Mouse (Mus musculus): ENCODE measurements around the gene Rangap1. TPM values are rescaled to one million over a fixed set of nuclear protein-coding genes. Genes with fewer than 3 reads are reported as not detected.
"Not testable (repeated sequence)": the region's sequence is repeated elsewhere in the genome, so short reads cannot be mapped to it uniquely, and the experiment has no call there.

The Rangap1 gene
- polyA plus RNA-seq, 1 experiment from 2014 or later = 73.7 TPM

- H3K9ac ChIP-seq (ENCODE audit: low read depth, low read length) = no peak overlapping the region
- no peaks in the 10 kb centered on the region for H3K4me1 ChIP-seq (ENCODE audit: control insufficient read depth, insufficient read depth, low read length)
- peaks cover 6% of the 10 kb centered on the region; the same call in 1 of the 2 replicates for H3K36me3 ChIP-seq (ENCODE audit: control insufficient read depth, insufficient read depth, low read length)
- no peak overlapping the region for H3K4me3 ChIP-seq (ENCODE audit: low read depth, low read length)
- DNase-seq (ENCODE audit: low spot score) = no peak
- H3K27me3 ChIP-seq (replicated peaks; ENCODE audit: control insufficient read depth, insufficient read depth, low read length) = no peaks in the 10 kb centered on the region
- H3K4me2 ChIP-seq (ENCODE audit: low read depth, low read length) = no peak overlapping the region
- ATAC-seq (ENCODE audit: low read depth) = no peak
- H3K27ac ChIP-seq (replicated peaks; ENCODE audit: low read depth, low read length) = no peak overlapping the region
- no peaks in the 10 kb centered on the region for H3K9me3 ChIP-seq (ENCODE audit: control insufficient read depth, low read length)
- WGBS = 93% methylated on average over 3 of the region's 3 CpGs
Observed at GRCm38 (mm10) chr15:81759542-81759941, 14.2 kb upstream of the Rangap1 start.

GRCm38 (mm10) chr15:81758701-81759100, 13.4 kb upstream of the Rangap1 start:
- 89% methylated on average over 5 of the region's 5 CpGs for WGBS
- no peaks in the 10 kb centered on the region for H3K27me3 ChIP-seq (replicated peaks; ENCODE audit: control insufficient read depth, insufficient read depth, low read length)
- no peak overlapping the region for H3K27ac ChIP-seq (replicated peaks; ENCODE audit: low read depth, low read length)
- H3K9me3 ChIP-seq (ENCODE audit: control insufficient read depth, low read length) = no peaks in the 10 kb centered on the region
- ATAC-seq (ENCODE audit: low read depth) (no peak), DNase-seq (ENCODE audit: low spot score) (no peak)
- no peak overlapping the region for H3K9ac ChIP-seq (ENCODE audit: low read depth, low read length)
- no peak overlapping the region for H3K4me3 ChIP-seq (ENCODE audit: low read depth, low read length)
- no peak overlapping the region for H3K4me2 ChIP-seq (ENCODE audit: low read depth, low read length)
- peaks cover 6% of the 10 kb centered on the region; the same call in 1 of the 2 replicates for H3K36me3 ChIP-seq (ENCODE audit: control insufficient read depth, insufficient read depth, low read length)
- H3K4me1 ChIP-seq (ENCODE audit: control insufficient read depth, insufficient read depth, low read length) = no peaks in the 10 kb centered on the region

- H3K36me3 ChIP-seq (ENCODE audit: control insufficient read depth, insufficient read depth, low read length) = peaks cover 6% of the 10 kb centered on the region; the same call in 1 of the 2 replicates
- no peak overlapping the region for H3K4me3 ChIP-seq (ENCODE audit: low read depth, low read length)
Observed at GRCm38 (mm10) chr15:81753669-81754068, 8.3 kb upstream of the Rangap1 start.

GRCm38 (mm10) chr15:81749742-81750141, 4.4 kb upstream of the Rangap1 start:
- Histone ChIP-seq H3K4me1 (ENCODE audit: control insufficient read depth, insufficient read depth, low read length) (peaks cover 3% of the 10 kb centered on the region; the same call in 1 of the 2 replicates), H3K9ac (ENCODE audit: low read depth, low read length) (no peak overlapping the region), H3K27me3 (replicated peaks; ENCODE audit: control insufficient read depth, insufficient read depth, low read length) (no peaks in the 10 kb centered on the region), H3K9me3 (ENCODE audit: control insufficient read depth, low read length) (no peaks in the 10 kb centered on the region), H3K36me3 (ENCODE audit: control insufficient read depth, insufficient read depth, low read length) (peaks cover 6% of the 10 kb centered on the region; the same call in 1 of the 2 replicates), H3K4me2 (ENCODE audit: low read depth, low read length) (no peak overlapping the region), H3K27ac (replicated peaks; ENCODE audit: low read depth, low read length) (no peak overlapping the region), H3K4me3 (ENCODE audit: low read depth, low read length) (no peak overlapping the region)
- ATAC-seq (ENCODE audit: low read depth) (no peak), DNase-seq (ENCODE audit: low spot score) (peak; percentile 8)
- WGBS = 58% methylated on average over 14 of the region's 14 CpGs

More at GRCm38 (mm10) chr15:81753669-81754068, 8.3 kb upstream of the Rangap1 start:
- ATAC-seq (ENCODE audit: low read depth) (no peak), DNase-seq (ENCODE audit: low spot score) (no peak)
- H3K9ac ChIP-seq (ENCODE audit: low read depth, low read length) = no peak overlapping the region
- WGBS = 95% methylated on average over 9 of the region's 9 CpGs
- no peaks in the 10 kb centered on the region for H3K27me3 ChIP-seq (replicated peaks; ENCODE audit: control insufficient read depth, insufficient read depth, low read length)
- H3K4me2 ChIP-seq (ENCODE audit: low read depth, low read length) = no peak overlapping the region
- no peaks in the 10 kb centered on the region for H3K4me1 ChIP-seq (ENCODE audit: control insufficient read depth, insufficient read depth, low read length)
- no peaks in the 10 kb centered on the region for H3K9me3 ChIP-seq (ENCODE audit: control insufficient read depth, low read length)
- H3K27ac ChIP-seq (replicated peaks; ENCODE audit: low read depth, low read length) = no peak overlapping the region

GRCm38 (mm10) chr15:81745601-81746114, 328 bp upstream of the Rangap1 start:
- peak; percentile 84 for ATAC-seq (ENCODE audit: low read depth)
- WGBS = under 1% methylated on average over 30 of the region's 33 CpGs
- DNase-seq (ENCODE audit: low spot score) = peak; percentile 79

GRCm38 (mm10) chr15:81742368-81742767, 3.0 kb downstream of the Rangap1 start:
- H3K27ac ChIP-seq (replicated peaks; ENCODE audit: low read depth, low read length); H3K27me3 ChIP-seq (replicated peaks; ENCODE audit: control insufficient read depth, insufficient read depth, low read length); H3K4me1 ChIP-seq (ENCODE audit: control insufficient read depth, insufficient read depth, low read length); H3K36me3 ChIP-seq (ENCODE audit: control insufficient read depth, insufficient read depth, low read length); H3K4me3 ChIP-seq (ENCODE audit: low read depth, low read length); H3K4me2 ChIP-seq (ENCODE audit: low read depth, low read length); H3K9me3 ChIP-seq (ENCODE audit: control insufficient read depth, low read length); ATAC-seq (ENCODE audit: low read depth); H3K9ac ChIP-seq (ENCODE audit: low read depth, low read length); DNase-seq (ENCODE audit: low spot score): not testable (repeated sequence)
- 25% methylated on average over 2 of the region's 2 CpGs for WGBS

More at GRCm38 (mm10) chr15:81745601-81746114, 328 bp upstream of the Rangap1 start:
- Histone ChIP-seq H3K9me3 (ENCODE audit: control insufficient read depth, low read length) (no peaks in the 10 kb centered on the region), H3K9ac (ENCODE audit: low read depth, low read length) (peak overlapping the region; percentile 83), H3K27me3 (replicated peaks; ENCODE audit: control insufficient read depth, insufficient read depth, low read length) (no peaks in the 10 kb centered on the region), H3K4me1 (ENCODE audit: control insufficient read depth, insufficient read depth, low read length) (peaks cover 6% of the 10 kb centered on the region; the same call in 1 of the 2 replicates), H3K4me2 (ENCODE audit: low read depth, low read length) (peak overlapping the region; percentile 79), H3K27ac (replicated peaks; ENCODE audit: low read depth, low read length) (peak overlapping the region; percentile 93), H3K36me3 (ENCODE audit: control insufficient read depth, insufficient read depth, low read length) (no peaks in the 10 kb centered on the region), H3K4me3 (ENCODE audit: low read depth, low read length) (peak overlapping the region; percentile 96)

- Histone ChIP-seq H3K4me2 (ENCODE audit: low read depth, low read length) (no peak overlapping the region), H3K27ac (replicated peaks; ENCODE audit: low read depth, low read length) (no peak overlapping the region), H3K9me3 (ENCODE audit: control insufficient read depth, low read length) (no peaks in the 10 kb centered on the region), H3K9ac (ENCODE audit: low read depth, low read length) (no peak overlapping the region), H3K27me3 (replicated peaks; ENCODE audit: control insufficient read depth, insufficient read depth, low read length) (no peaks in the 10 kb centered on the region), H3K4me3 (ENCODE audit: low read depth, low read length) (no peak overlapping the region), H3K36me3 (ENCODE audit: control insufficient read depth, insufficient read depth, low read length) (no peaks in the 10 kb centered on the region), H3K4me1 (ENCODE audit: control insufficient read depth, insufficient read depth, low read length) (0 out of 2 replicates have a peak, but pooled peaks cover 3% of the 10 kb centered on the region)
- ATAC-seq (ENCODE audit: low read depth) (no peak), DNase-seq (ENCODE audit: low spot score) (peak; percentile 42)
- WGBS = 4% methylated on average over 2 of the region's 2 CpGs
Observed at GRCm38 (mm10) chr15:81739924-81740323, 5.4 kb downstream of the Rangap1 start.

GRCm38 (mm10) chr15:81739296-81739695, 6.0 kb downstream of the Rangap1 start:
- H3K36me3 ChIP-seq (ENCODE audit: control insufficient read depth, insufficient read depth, low read length) = no peaks in the 10 kb centered on the region
- DNase-seq (ENCODE audit: low spot score) (no peak), ATAC-seq (ENCODE audit: low read depth) (no peak)
- WGBS = 74% methylated on average over 3 of the region's 3 CpGs
- no peak overlapping the region for H3K4me2 ChIP-seq (ENCODE audit: low read depth, low read length)
- H3K4me1 ChIP-seq (ENCODE audit: control insufficient read depth, insufficient read depth, low read length) = 0 out of 2 replicates have a peak, but pooled peaks cover under 1% of the 10 kb centered on the region
- H3K27me3 ChIP-seq (replicated peaks; ENCODE audit: control insufficient read depth, insufficient read depth, low read length) = no peaks in the 10 kb centered on the region
- no peaks in the 10 kb centered on the region for H3K9me3 ChIP-seq (ENCODE audit: control insufficient read depth, low read length)
- H3K4me3 ChIP-seq (ENCODE audit: low read depth, low read length) = no peak overlapping the region
- H3K27ac ChIP-seq (replicated peaks; ENCODE audit: low read depth, low read length) = no peak overlapping the region
- H3K9ac ChIP-seq (ENCODE audit: low read depth, low read length) = no peak overlapping the region

- 52% methylated on average over 3 of the region's 3 CpGs for WGBS
- Histone ChIP-seq H3K4me2 (ENCODE audit: low read depth, low read length) (no peak overlapping the region), H3K27me3 (replicated peaks; ENCODE audit: control insufficient read depth, insufficient read depth, low read length) (no peaks in the 10 kb centered on the region), H3K4me3 (ENCODE audit: low read depth, low read length) (no peak overlapping the region), H3K36me3 (ENCODE audit: control insufficient read depth, insufficient read depth, low read length) (no peaks in the 10 kb centered on the region), H3K9ac (ENCODE audit: low read depth, low read length) (no peak overlapping the region), H3K9me3 (ENCODE audit: control insufficient read depth, low read length) (no peaks in the 10 kb centered on the region), H3K4me1 (ENCODE audit: control insufficient read depth, insufficient read depth, low read length) (0 out of 2 replicates have a peak, but pooled peaks cover 2% of the 10 kb centered on the region), H3K27ac (replicated peaks; ENCODE audit: low read depth, low read length) (no peak overlapping the region)
- DNase-seq (ENCODE audit: low spot score) (no peak), ATAC-seq (ENCODE audit: low read depth) (no peak)
Observed at GRCm38 (mm10) chr15:81735075-81735474, 10.3 kb downstream of the Rangap1 start.
